In genomic region chr9:12692329-12692728, GRCm38 (mm10) we compare ENCODE assay signal across 10 mouse cellular contexts.
DNase-seq lines count a peak whose midpoint lies in the region; ATAC-seq and TF ChIP-seq lines count a peak whose summit lies in the region.
"Had no signal": no experiment of that assay in that cellular context is flagged by ENCODE, and none has a peak within 500 bp of the region (broad histone marks: within the 10 kb centered on the region; RNA-seq: fewer than 3 reads in every experiment).

No protein-coding gene starts in this region.

- no peak overlapping the region for H3K27ac ChIP-seq in gastrocnemius, adult 2 months
- no peak overlapping the region for H3K27ac ChIP-seq in midbrain, postnatal 0 days (ENCODE audit: low read depth, low read length)
- H3K27ac ChIP-seq in midbrain, embryonic 16.5 days (ENCODE audit: low read length) = no peak overlapping the region
- H3K27ac ChIP-seq in small intestine, adult 2 months (ENCODE audit: insufficient read depth, low read depth, low read length) = no peak overlapping the region
- H3K27ac ChIP-seq: lung, embryonic 15.5 days had no signal

- no peak overlapping the region for H3K9ac ChIP-seq in midbrain, postnatal 0 days (replicated peaks; ENCODE audit: low read length, poor library complexity, severe bottlenecking)
- H3K9ac ChIP-seq in midbrain, embryonic 16.5 days (ENCODE audit: low read depth, low read length) = no peak overlapping the region
- H3K9ac ChIP-seq: lung, embryonic 15.5 days had no signal

- TF ChIP-seq POLR2A in small intestine, adult 2 months (IDR thresholded peaks at IDR 0.05; ENCODE audit: low read depth, low read length) = no peak

- WGBS in midbrain, postnatal 0 days = 58% methylated on average over 4 of the region's 4 CpGs
- WGBS in midbrain, embryonic 16.5 days = 55% methylated on average over 4 of the region's 4 CpGs
- 40% methylated on average over 4 of the region's 4 CpGs for WGBS in small intestine, adult 2 months

- no peaks in the 10 kb centered on the region for H3K27me3 ChIP-seq in midbrain, postnatal 0 days (ENCODE audit: insufficient read depth, low read length)
- H3K27me3 ChIP-seq in midbrain, embryonic 16.5 days (ENCODE audit: control insufficient read depth, insufficient read depth, low read depth, low read length) = no peaks in the 10 kb centered on the region
- H3K27me3 ChIP-seq in small intestine, adult 2 months (ENCODE audit: control insufficient read depth, insufficient read depth, low read length) = no peaks in the 10 kb centered on the region
- H3K27me3 ChIP-seq: lung, embryonic 15.5 days had no signal

- H3K4me1 ChIP-seq in midbrain, postnatal 0 days (ENCODE audit: insufficient read depth, low read length) = no peaks in the 10 kb centered on the region
- no peaks in the 10 kb centered on the region for H3K4me1 ChIP-seq in midbrain, embryonic 16.5 days (ENCODE audit: control insufficient read depth, insufficient read depth, low read length)
- no peaks in the 10 kb centered on the region for H3K4me1 ChIP-seq in small intestine, adult 2 months (ENCODE audit: control insufficient read depth, insufficient read depth, insufficient read length, low read length)
- H3K4me1 ChIP-seq: lung, embryonic 15.5 days had no signal

- no peak for ATAC-seq in midbrain, postnatal 0 days (ENCODE audit: low FRiP score)
- no peak for ATAC-seq in midbrain, embryonic 16.5 days
- 0 out of 2 replicates have a peak, but pooled peaks have one; percentile 47 for ATAC-seq in common myeloid progenitor, adult 5-6 weeks (replicated peaks; ENCODE audit: low read depth, poor library complexity, severe bottlenecking)

- peak; percentile 29 for TF ChIP-seq CTCF in gastrocnemius, adult 2 months (IDR thresholded peaks at IDR 0.05)
- TF ChIP-seq CTCF in midbrain, postnatal 0 days (IDR thresholded peaks at IDR 0.05) = peak; percentile 51
- peak; percentile 29; the same call in 1 of the 2 replicates for TF ChIP-seq CTCF in small intestine, adult 2 months (IDR thresholded peaks at IDR 0.05; ENCODE audit: extremely low read depth, insufficient read length, insufficient replicate concordance, low read depth, low read length)

- no peaks in the 10 kb centered on the region for H3K9me3 ChIP-seq in midbrain, postnatal 0 days (ENCODE audit: low read length)
- H3K9me3 ChIP-seq in midbrain, embryonic 16.5 days (replicated peaks; ENCODE audit: control insufficient read depth, low read length, poor library complexity, severe bottlenecking) = no peaks in the 10 kb centered on the region
- H3K9me3 ChIP-seq: lung, embryonic 15.5 days had no signal

- no peaks in the 10 kb centered on the region for H3K36me3 ChIP-seq in midbrain, postnatal 0 days (ENCODE audit: insufficient read depth, low read length)
- no peaks in the 10 kb centered on the region for H3K36me3 ChIP-seq in midbrain, embryonic 16.5 days (ENCODE audit: control insufficient read depth, insufficient read depth, low read length)
- H3K36me3 ChIP-seq in small intestine, adult 2 months (ENCODE audit: control insufficient read depth, insufficient read depth, low read length) = no peaks in the 10 kb centered on the region
- H3K36me3 ChIP-seq: lung, embryonic 15.5 days had no signal

- intact Hi-C loops in gastrocnemius, adult 2 months (cut with DNase I) = no loop called here

- no peak overlapping the region for H3K4me2 ChIP-seq in midbrain, postnatal 0 days (ENCODE audit: low read depth, low read length, poor library complexity, severe bottlenecking)
- H3K4me2 ChIP-seq in midbrain, embryonic 16.5 days (ENCODE audit: low read length) = no peak overlapping the region
- H3K4me2 ChIP-seq: lung, embryonic 15.5 days had no signal

- H3K4me3 ChIP-seq in gastrocnemius, adult 2 months = no peak overlapping the region
- H3K4me3 ChIP-seq in midbrain, postnatal 0 days (ENCODE audit: low read depth, low read length) = no peak overlapping the region
- no peak overlapping the region for H3K4me3 ChIP-seq in midbrain, embryonic 16.5 days (ENCODE audit: low read depth, low read length)
- no peak overlapping the region for H3K4me3 ChIP-seq in small intestine, adult 2 months (ENCODE audit: low read depth, low read length)
- H3K4me3 ChIP-seq: lung, embryonic 15.5 days; myocyte had no signal

- DNase-seq in gastrocnemius, adult 2 months = no peak
- DNase-seq in gastrocnemius, postnatal 4 days (ENCODE audit: low spot score in 2 of 2) = no peak
- DNase-seq in midbrain, postnatal 0 days (ENCODE audit: low spot score) = no peak
- no peak for DNase-seq in cerebellum, adult 8-10 months
- DNase-seq in spleen, adult 18-20 months = no peak
